Comparison of ENCODE assay signal across 8 mouse cellular contexts in the genomic region with DNA sequence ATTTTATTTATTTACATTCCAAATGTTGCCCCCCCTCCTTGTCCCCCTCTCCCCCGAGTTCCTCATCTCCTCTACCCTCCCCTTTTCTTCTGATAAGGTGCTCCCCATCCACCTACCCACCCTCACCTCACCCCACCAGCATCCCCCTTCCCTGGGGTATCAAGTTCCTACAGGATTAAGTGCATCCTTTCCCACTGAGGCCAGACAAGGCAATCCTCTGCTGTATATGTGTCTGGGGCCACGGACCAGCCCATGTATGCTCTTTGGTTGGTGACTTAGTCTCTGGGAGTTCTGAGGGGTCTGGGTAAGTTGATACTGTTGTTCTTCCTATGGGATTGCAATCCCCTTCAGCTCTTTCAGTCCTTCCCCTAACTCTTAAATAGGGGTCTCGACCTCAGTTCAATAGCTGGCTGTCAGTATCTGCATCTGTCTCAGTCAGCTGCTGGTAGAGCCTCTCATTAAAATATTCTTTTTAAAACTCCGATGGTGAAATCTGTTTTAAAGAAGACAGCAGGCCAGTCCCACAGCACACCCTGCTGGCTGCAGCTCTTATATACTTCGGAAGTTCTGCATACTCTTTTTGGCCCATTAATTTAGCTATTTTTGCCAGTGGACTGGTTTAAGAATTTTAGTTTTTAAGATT. TPM values are rescaled to one million over a fixed set of nuclear protein-coding genes. Genes with fewer than 3 reads are reported as not detected.
DNase-seq lines count a peak whose midpoint lies in the region; ATAC-seq lines count a peak whose summit lies in the region.

No protein-coding gene starts in this region.

- H3K9me3 ChIP-seq in embryonic facial prominence, embryonic 12.5 days = no peaks in the 10 kb centered on the region

- 11% methylated on average over 5 of the region's 5 CpGs for WGBS in embryonic facial prominence, embryonic 12.5 days

- no peaks in the 10 kb centered on the region for H3K27me3 ChIP-seq in embryonic facial prominence, embryonic 12.5 days

- H3K4me2 ChIP-seq in embryonic facial prominence, embryonic 12.5 days (replicated peaks) = no peak overlapping the region

- no peak overlapping the region for H3K27ac ChIP-seq in embryonic facial prominence, embryonic 12.5 days

- peak; percentile 60; the same call in 1 of the 2 replicates for ATAC-seq in embryonic facial prominence, embryonic 12.5 days (ENCODE audit: insufficient number of reproducible peaks, insufficient read depth, low FRiP score, low TSS enrichment)

- H3K9ac ChIP-seq in embryonic facial prominence, embryonic 12.5 days = no peak overlapping the region

- 0 out of 2 replicates have a peak, but pooled peaks cover 2% of the 10 kb centered on the region for H3K4me1 ChIP-seq in embryonic facial prominence, embryonic 12.5 days

- DNase-seq in adrenal gland, postnatal 10 days = peak; percentile 56
- no peak for DNase-seq in adrenal gland, postnatal 4 days (ENCODE audit: low spot score in 2 of 2)
- peak; percentile 11 for DNase-seq in ovary, postnatal 14 days (ENCODE audit: low spot score)
- no peak for DNase-seq in ovary, adult 18-20 months (ENCODE audit: low spot score)
- peak; percentile 64 for DNase-seq in induced T-regulatory cell, adult 2 months (ENCODE audit: low read depth)
- DNase-seq in lung, postnatal 36 days = peak; percentile 66
- peak; percentile 62 for DNase-seq in right cerebral cortex, postnatal 14 days

- H3K36me3 ChIP-seq in embryonic facial prominence, embryonic 12.5 days = no peaks in the 10 kb centered on the region

- H3K4me3 ChIP-seq in embryonic facial prominence, embryonic 12.5 days = no peak overlapping the region

RNA-seq across cellular contexts. Expression of gene Rlf, which starts 17.0 kb away (rescaled TPM):
- 10 to 100 TPM; 16.1 to 16.7 TPM for total RNA-seq in adrenal gland, postnatal 10 days (2021)
- total RNA-seq in adrenal gland, postnatal 4 days (2021) = 10 to 100 TPM; 23.3 to 24.3 TPM
- 35.2 and 35.6 TPM in 2 replicates for polyA plus RNA-seq in embryonic facial prominence, embryonic 12.5 days (2016; fragmentation: Nextera tagmentation; extraction: Ambion mirVana)

Comparison
In these comparisons a context has a peak if more than half of its experiments do, and no peak if none do; other contexts are left out.
1. DNase-seq: peak in adrenal gland, postnatal 10 days (single experiment), ovary, postnatal 14 days (single experiment), induced T-regulatory cell, adult 2 months (single experiment), lung, postnatal 36 days (single experiment) and right cerebral cortex, postnatal 14 days (single experiment); none in adrenal gland, postnatal 4 days (0 of 2) and ovary, adult 18-20 months (single experiment).